Mouse (Mus musculus): ENCODE data around the gene Hal.

Gene Hal

GRCm38 (mm10) chr10:93490451-93490850 lies 1.9 kb downstream of the Hal start:
- CTCF ChIA-PET, result interaction anchor here in 2 of 4 experiments (0.5 to 1.3 kb wide), 2 partner anchors 59 to 180 kb away, joined by 3 to 4 read pairs; no protein-coding TSS in a partner anchor
- POLR2A ChIA-PET, result interaction anchor here in 1 of 4 experiments (0.5 to 1.8 kb wide), 4 partner anchors 53 to 325 kb away, joined by 3 to 5 read pairs (median 4); no protein-coding TSS in a partner anchor

DNA sequence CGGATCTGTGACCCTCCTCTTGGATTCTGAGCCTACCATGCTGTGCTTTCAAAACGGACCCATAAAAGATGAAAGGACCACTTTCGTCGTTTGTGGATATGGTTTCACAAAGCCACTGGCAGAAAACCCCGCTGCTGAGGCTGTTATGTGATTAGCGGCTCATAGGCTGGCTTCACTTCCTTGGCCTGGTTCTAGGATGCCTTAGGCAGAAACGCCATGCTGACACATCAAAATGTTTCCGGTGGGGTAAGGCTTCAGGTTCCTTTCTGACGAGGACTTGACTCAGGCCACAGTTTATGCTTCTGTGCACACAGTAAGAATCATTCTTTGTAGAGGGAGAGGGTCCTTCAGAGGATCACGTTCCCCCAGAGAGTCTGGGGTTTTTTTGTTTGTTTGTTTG lies 12.3 kb downstream of the Hal start:
- ChIA-PET CTCF (interaction anchor here in 2 of 4 experiments (1.2 to 2.0 kb wide), 3 partner anchors 12 to 15 kb away, joined by 3 to 9 read pairs (median 4); partner anchors contain the start of gene Hal (in 1 of the 2)), POLR2A (interaction anchor here in 1 of 4 experiments (1.0 to 1.4 kb wide), 2 partner anchors 68 to 83 kb away, joined by 3 read pairs; no protein-coding TSS in a partner anchor)

- ChIA-PET CTCF (interaction anchor here in 2 of 4 experiments (1.2 to 2.0 kb wide), 3 partner anchors 13 to 16 kb away, joined by 3 to 9 read pairs (median 4); partner anchors contain the start of gene Hal (in 1 of the 2)), POLR2A (interaction anchor here in 2 of 4 experiments (0.8 to 1.4 kb wide), 3 partner anchors 12 to 83 kb away, joined by 3 to 4 read pairs (median 3); no protein-coding TSS in a partner anchor)
Measured at GRCm38 (mm10) chr10:93501346-93501745, 12.8 kb downstream of the Hal start.

- CTCF ChIA-PET, result interaction anchor here (0.6 to 1.9 kb wide), 5 partner anchors 23 to 310 kb away, joined by 3 to 8 read pairs (median 3); no protein-coding TSS in a partner anchor
- POLR2A ChIA-PET, result interaction anchor here in 1 of 4 experiments (1.2 kb wide), 1 partner anchor 81 kb away, joined by 3 read pairs; the partner anchor contains the start of gene Snrpf
Measured at GRCm38 (mm10) chr10:93508383-93508970, 19.9 kb downstream of the Hal start.

DNA sequence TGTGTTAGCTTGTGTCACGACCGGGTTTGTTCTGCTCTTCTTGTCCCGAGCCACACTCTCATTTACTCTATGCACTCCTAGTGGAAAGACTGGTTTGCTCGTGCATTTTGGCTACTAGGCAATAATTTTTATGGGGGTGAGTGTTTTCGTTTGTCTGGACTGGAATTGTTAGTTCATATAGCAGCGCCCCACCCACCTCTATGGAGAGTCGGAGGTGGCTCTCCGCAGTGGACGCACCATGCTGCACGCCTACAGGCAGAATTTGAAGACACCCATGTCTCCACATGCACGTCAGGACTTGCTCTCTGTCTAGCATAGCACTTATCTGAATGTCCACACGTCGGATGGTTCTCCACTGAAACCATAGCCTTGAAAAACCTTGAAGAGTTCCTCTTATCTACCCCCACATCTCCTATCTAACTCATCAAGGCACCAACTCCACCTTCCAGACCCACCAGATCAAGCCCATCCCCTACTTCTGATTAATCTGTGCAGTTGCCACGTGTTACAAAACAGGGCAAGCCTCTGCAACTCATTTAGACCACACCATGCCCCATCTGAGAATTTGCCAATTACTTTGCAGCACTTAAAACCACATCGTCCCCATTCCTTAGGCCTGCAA lies 21.1 kb downstream of the Hal start:
- CTCF ChIA-PET, result interaction anchor here in 2 of 4 experiments (0.9 to 1.9 kb wide), 2 partner anchors 24 to 309 kb away, joined by 3 to 8 read pairs; no protein-coding TSS in a partner anchor
- POLR2A ChIA-PET, result interaction anchor here in 1 of 4 experiments (0.7 kb wide), 1 partner anchor 7 kb away, joined by 3 read pairs; no protein-coding TSS in a partner anchor

DNA sequence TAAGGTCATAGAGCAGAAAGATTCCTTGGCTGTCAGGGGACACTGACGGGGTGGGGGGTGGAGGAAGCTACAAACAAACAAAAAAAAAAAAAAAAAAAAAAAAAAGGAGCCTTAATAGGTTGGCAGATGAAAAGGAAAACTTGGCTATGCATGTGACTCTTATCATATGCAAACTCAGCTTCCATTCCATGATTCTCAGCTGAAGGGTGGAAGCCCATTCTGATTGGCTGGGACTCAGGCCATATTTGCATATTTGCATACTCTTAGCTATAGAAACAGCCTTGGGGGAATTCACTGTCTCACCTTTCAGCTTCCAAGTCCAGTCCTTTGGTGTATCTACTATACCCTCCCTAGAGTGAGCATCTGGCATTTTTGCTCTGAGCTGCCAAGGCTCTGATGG lies 26.9 kb downstream of the Hal start:
- CTCF ChIA-PET, result interaction anchor here (0.5 to 1.3 kb wide), 8 partner anchors 25 to 217 kb away, joined by 3 to 7 read pairs (median 4); partner anchors contain the start of genes Amdhd1 (in 1 of the 4) and Lta4h (in 1 of the 4)

GRCm38 (mm10) chr10:93515927-93516326 lies 27.4 kb downstream of the Hal start:
- ChIA-PET CTCF (interaction anchor here in 3 of 4 experiments (0.6 to 1.3 kb wide), 4 partner anchors 24 to 160 kb away, joined by 3 to 4 read pairs (median 3); partner anchors contain the start of genes Amdhd1 (in 1 of the 3) and Lta4h (in 1 of the 3)), POLR2A (interaction anchor here in 3 of 4 experiments (0.6 to 2.7 kb wide), 16 partner anchors 9 to 1637 kb away, joined by 3 to 10 read pairs (median 3); no protein-coding TSS in a partner anchor)

More for the DNA sequence above, 26.9 kb downstream of the Hal start:
- POLR2A ChIA-PET, result interaction anchor here (0.6 to 2.7 kb wide), 17 partner anchors 9 to 1637 kb away, joined by 3 to 11 read pairs (median 4); no protein-coding TSS in a partner anchor

- ChIA-PET CTCF (interaction anchor here in 1 of 4 experiments (0.5 kb wide), 1 partner anchor 11 kb away, joined by 3 read pairs; no protein-coding TSS in a partner anchor), POLR2A (interaction anchor here in 1 of 4 experiments (0.9 kb wide), 1 partner anchor 32 kb away, joined by 3 read pairs; no protein-coding TSS in a partner anchor)
Measured at GRCm38 (mm10) chr10:93517754-93518153, 29.2 kb downstream of the Hal start.

DNA sequence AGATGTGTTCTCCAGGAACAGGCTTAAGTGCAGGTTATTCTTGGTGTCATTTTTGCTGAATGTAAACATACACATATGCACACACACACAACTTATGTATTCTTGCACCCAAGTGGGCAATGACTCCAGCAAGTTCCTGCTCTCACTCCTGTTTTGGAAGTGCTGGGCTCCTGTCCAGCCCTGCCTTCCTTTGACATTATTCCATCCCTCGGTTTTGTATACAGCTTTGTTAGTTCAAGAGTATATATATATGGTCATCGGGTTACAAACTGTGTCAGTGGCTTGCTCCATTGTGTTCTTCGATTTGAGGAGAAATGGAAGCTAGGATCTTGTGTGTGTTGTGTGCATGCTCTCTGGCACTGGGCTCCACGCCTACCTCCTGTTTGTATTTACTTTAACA lies 29.6 kb downstream of the Hal start:
- ChIA-PET CTCF (interaction anchor here in 1 of 4 experiments (0.5 kb wide), 1 partner anchor 11 kb away, joined by 3 read pairs; no protein-coding TSS in a partner anchor), POLR2A (interaction anchor here in 1 of 4 experiments (0.6 to 0.9 kb wide), 2 partner anchors 33 to 285 kb away, joined by 3 read pairs; no protein-coding TSS in a partner anchor)

GRCm38 (mm10) chr10:93518620-93519019 lies 30.1 kb downstream of the Hal start:
- CTCF ChIA-PET, result no interaction called here
- POLR2A ChIA-PET, result interaction anchor here in 1 of 4 experiments (0.6 kb wide), 1 partner anchor 285 kb away, joined by 3 read pairs; no protein-coding TSS in a partner anchor

DNA sequence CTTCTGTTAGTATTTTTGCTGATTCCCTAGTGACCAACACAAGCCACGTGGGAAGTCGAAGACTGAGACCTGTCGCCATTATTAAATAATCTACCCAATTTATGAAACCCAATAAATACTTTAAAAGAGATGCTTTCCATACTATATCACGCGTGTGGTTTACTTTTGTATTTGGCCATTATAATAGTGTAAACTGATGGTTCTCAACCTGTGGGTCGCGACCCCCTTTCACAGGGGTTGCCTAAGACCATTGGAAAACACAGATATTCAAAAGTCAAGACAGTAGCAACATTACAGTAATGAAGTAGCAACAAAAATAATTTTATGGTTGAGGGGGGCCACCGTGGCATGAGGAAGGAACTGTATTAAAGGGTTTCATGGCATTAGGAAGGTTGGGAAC lies 30.6 kb downstream of the Hal start:
- CTCF ChIA-PET, result no interaction called here
- POLR2A ChIA-PET, result no interaction called here

- CTCF ChIA-PET, result no interaction called here
Measured at GRCm38 (mm10) chr10:93519756-93520155, 31.2 kb downstream of the Hal start.

GRCm38 (mm10) chr10:93520994-93521393 lies 32.4 kb downstream of the Hal start:
- ChIA-PET POLR2A (interaction anchor here in 1 of 4 experiments (0.7 kb wide), 1 partner anchor 443 kb away, joined by 3 read pairs; no protein-coding TSS in a partner anchor), CTCF (interaction anchor here in 1 of 4 experiments (0.9 kb wide), 1 partner anchor 292 kb away, joined by 3 read pairs; no protein-coding TSS in a partner anchor)

More at GRCm38 (mm10) chr10:93519756-93520155, 31.2 kb downstream of the Hal start:
- POLR2A ChIA-PET, result interaction anchor here in 1 of 4 experiments (0.6 kb wide), 1 partner anchor 449 kb away, joined by 14 read pairs; no protein-coding TSS in a partner anchor

- POLR2A ChIA-PET, result interaction anchor here in 1 of 4 experiments (0.6 kb wide), 1 partner anchor 48 kb away, joined by 3 read pairs; no protein-coding TSS in a partner anchor
Measured at GRCm38 (mm10) chr10:93525329-93525728, 36.8 kb downstream of the Hal start.

DNA sequence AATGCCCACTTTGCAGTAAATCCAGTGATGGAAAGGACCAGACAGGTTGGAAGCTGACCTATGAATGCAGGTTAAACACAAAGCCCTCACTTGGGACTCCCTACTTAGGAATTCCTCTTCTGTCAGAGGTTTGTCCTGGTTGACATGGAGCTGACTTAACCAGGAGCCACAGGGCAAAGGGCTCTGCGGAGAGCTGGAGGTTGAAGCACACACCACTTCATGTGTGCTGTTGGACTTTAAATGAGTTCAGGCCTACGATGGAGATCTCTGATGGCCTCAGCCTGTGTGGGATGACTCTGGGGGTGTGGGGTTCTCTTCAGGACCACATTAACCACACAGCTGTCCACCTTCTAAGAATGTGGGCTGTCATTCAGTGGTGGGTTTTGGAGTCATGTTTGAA lies 49.7 kb downstream of the Hal start:
- CTCF ChIA-PET, result no interaction called here
- POLR2A ChIA-PET, result interaction anchor here in 1 of 4 experiments (0.8 kb wide), 1 partner anchor 16 kb away, joined by 3 read pairs; no protein-coding TSS in a partner anchor

More at GRCm38 (mm10) chr10:93525329-93525728, 36.8 kb downstream of the Hal start:
- CTCF ChIA-PET, result interaction anchor here in 2 of 4 experiments (0.6 to 0.8 kb wide), 4 partner anchors 10 to 347 kb away, joined by 3 to 4 read pairs (median 4); no protein-coding TSS in a partner anchor

DNA sequence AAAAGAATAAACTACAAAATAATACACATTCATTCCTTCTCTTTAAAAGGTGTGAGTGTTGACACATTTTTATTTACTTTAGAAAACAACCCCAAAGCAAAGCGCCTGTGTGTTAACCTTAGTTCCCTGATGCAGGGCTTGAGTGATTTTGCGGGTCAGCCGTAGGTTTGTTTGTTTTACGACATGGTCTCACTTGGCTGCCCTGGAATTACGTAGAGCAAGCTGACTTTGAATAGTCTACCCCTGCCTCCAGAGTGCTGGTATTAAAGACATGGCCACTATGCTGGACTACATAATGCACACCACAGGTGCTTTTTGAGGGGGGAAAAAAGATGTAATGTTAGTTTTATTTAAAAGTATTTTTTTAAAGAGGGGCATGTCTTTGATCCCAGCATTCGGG lies 50.2 kb downstream of the Hal start:
- ChIA-PET POLR2A (interaction anchor here in 3 of 4 experiments (0.8 to 1.8 kb wide), 3 partner anchors 11 to 16 kb away, joined by 3 to 8 read pairs (median 7); no protein-coding TSS in a partner anchor), CTCF (interaction anchor here in 2 of 4 experiments (0.9 to 2.1 kb wide), 4 partner anchors 10 to 274 kb away, joined by 5 to 15 read pairs (median 6); no protein-coding TSS in a partner anchor)

GRCm38 (mm10) chr10:93539775-93540430 lies 51.3 kb downstream of the Hal start, which contains the start of gene Amdhd1:
Amdhd1 (minus strand) TSS chr10:93540033.
- CTCF ChIA-PET, result interaction anchor here in 3 of 4 experiments (0.5 to 2.1 kb wide), 10 partner anchors 9 to 380 kb away, joined by 3 to 15 read pairs (median 4); no protein-coding TSS in a partner anchor
- POLR2A ChIA-PET, result interaction anchor here in 3 of 4 experiments (0.7 to 1.8 kb wide), 9 partner anchors 9 to 107 kb away, joined by 3 to 8 read pairs (median 3); no protein-coding TSS in a partner anchor
